Mouse (Mus musculus): Measurements from ENCODE around the gene Stra8.

DNA sequence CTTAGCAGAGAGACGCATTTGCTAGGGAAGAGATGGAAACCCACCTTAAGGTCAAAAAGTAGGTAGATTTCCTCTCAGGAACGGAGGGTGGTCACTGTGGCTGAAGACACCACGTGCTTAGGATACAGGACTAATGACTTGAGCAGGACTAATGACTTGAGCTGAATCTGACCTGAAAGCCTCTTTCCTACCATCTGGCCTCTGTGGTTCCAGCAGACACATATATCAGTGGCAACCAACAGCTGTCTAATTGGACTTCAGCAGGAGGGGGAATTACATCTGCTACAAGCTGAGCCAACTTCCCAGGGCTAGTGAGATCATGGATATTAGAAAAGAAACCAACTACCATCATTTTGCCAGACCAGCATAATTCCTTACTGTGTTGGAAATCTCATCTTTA, 59.3 kb downstream of the Stra8 start:
- TF ChIP-seq CTCF (IDR thresholded peaks at IDR 0.05; ENCODE audit: low read depth, low read length) (no peak), POLR2A (IDR thresholded peaks at IDR 0.05; ENCODE audit: borderline replicate concordance, low read depth, low read length) (no peak)

Measured in bone marrow macrophage, adult 2 months (primary cell).